Comparison of ENCODE assay signal across 8 mouse cellular contexts in genomic region chr19:42086166-42086565, GRCm38 (mm10). TPM values are rescaled to one million over a fixed set of nuclear protein-coding genes. Genes with fewer than 3 reads are reported as not detected.
DNase-seq lines count a peak whose midpoint lies in the region; ATAC-seq lines count a peak whose summit lies in the region.

Gene Morn4, minus strand, starts transcription at chr19:42086357.

- peaks cover 19% of the 10 kb centered on the region for H3K4me1 ChIP-seq in hindbrain, embryonic 14.5 days (replicated peaks; ENCODE audit: control insufficient read depth, insufficient read depth, low read length)

- H3K4me3 ChIP-seq in hindbrain, embryonic 14.5 days (replicated peaks; ENCODE audit: low read length) = peak within 1 kb of the TSS; percentile 84

- H3K36me3 ChIP-seq in hindbrain, embryonic 14.5 days (replicated peaks; ENCODE audit: control insufficient read depth, insufficient read depth) = no peaks in the 10 kb centered on the region

- H3K27ac ChIP-seq in hindbrain, embryonic 14.5 days = peak within 1 kb of the TSS; percentile 78

- peak within 1 kb of the TSS; percentile 81 for H3K4me2 ChIP-seq in hindbrain, embryonic 14.5 days (replicated peaks)

- H3K9me3 ChIP-seq in hindbrain, embryonic 14.5 days (ENCODE audit: control insufficient read depth, low read length) = no peaks in the 10 kb centered on the region

- H3K9ac ChIP-seq in hindbrain, embryonic 14.5 days = peak within 1 kb of the TSS; percentile 85

- WGBS in hindbrain, embryonic 14.5 days = under 1% methylated on average over 21 of the region's 21 CpGs

- peak; percentile 91 to 95 for DNase-seq in adrenal gland, adult (ENCODE audit: inconsistent age in 2 of 2, low spot score in 1 of 2)
- DNase-seq in cerebellum, postnatal 25 days = peak; percentile 95
- DNase-seq in gastrocnemius, adult 18-20 months (ENCODE audit: low spot score) = peak; percentile 70
- peak; percentile 93 for DNase-seq in hindbrain, embryonic 14.5 days (ENCODE audit: low spot score)
- peak; percentile 92 to 93 for DNase-seq in layer of hippocampus, postnatal 36 days
- peak; percentile 77 for DNase-seq in lung, postnatal 14 days
- peak; percentile 93 for DNase-seq in right cerebral cortex, adult 18-20 months
- DNase-seq in yolk sac, embryonic 10.5 days (ENCODE audit: low spot score) = peak; percentile 82

- no peaks in the 10 kb centered on the region for H3K27me3 ChIP-seq in hindbrain, embryonic 14.5 days (ENCODE audit: control insufficient read depth, insufficient read depth, low read length)

- ATAC-seq in hindbrain, embryonic 14.5 days (ENCODE audit: low FRiP score) = peak; percentile 85

RNA-seq across cellular contexts. Expression of gene Morn4, which starts in this region (rescaled TPM):
- total RNA-seq in gastrocnemius, adult 18-20 months (2021) = 1 to 10 TPM; 4.0 to 4.5 TPM
- polyA plus RNA-seq in hindbrain, embryonic 14.5 days (2014; fragmentation: Nextera tagmentation; extraction: Ambion mirVana) = 117 and 128 TPM in 2 replicates
- 10 to 100 TPM; 63.5 to 69.2 TPM for total RNA-seq in layer of hippocampus, postnatal 36 days (2021)

Comparison
In these comparisons a context has a peak if more than half of its experiments do, and no peak if none do; other contexts are left out.
1. Peak in every context shown above with its lines: DNase-seq, ATAC-seq, H3K4me3 ChIP-seq and H3K27ac ChIP-seq.
2. RNA of gene Morn4 (total RNA-seq): 63.5 to 69.2 TPM in layer of hippocampus, postnatal 36 days; 4.0 to 4.5 TPM in gastrocnemius, adult 18-20 months; every median in the first group is over 10 times any median in the second.